Mouse (Mus musculus): ENCODE data around the gene Urad.

Urad gene

GRCm38 (mm10) chr5:147323237-147323917, 1.1 kb upstream of the Urad start:
- DNase-seq, result peak; percentile 36

- DNase-seq, result peak; percentile 8
These were observed 2.6 kb downstream of the Urad start for GRCm38 (mm10) chr5:147319653-147320052.

DNA sequence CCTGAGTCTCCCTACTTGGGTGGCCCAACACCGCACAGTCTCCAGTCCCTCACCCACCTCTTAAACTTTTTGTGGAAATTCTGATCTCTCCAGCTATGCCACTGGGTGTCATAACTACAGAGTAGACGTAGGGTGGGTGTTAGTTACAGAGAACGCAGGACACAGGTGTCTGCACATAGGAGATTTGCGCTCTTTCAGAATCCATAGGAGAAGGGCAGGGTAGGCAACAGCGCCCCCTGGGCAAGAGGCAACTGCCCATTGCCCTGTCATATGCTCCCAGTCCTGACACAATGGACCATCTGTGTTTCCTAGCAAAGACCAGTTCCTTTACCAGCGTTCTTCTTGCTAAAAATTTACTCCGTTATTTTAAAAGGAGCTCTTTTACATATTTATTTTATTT, 4.2 kb downstream of the Urad start:
- no peak for DNase-seq

GRCm38 (mm10) chr5:147317321-147317720, 4.9 kb downstream of the Urad start:
- DNase-seq, result no peak

DNA sequence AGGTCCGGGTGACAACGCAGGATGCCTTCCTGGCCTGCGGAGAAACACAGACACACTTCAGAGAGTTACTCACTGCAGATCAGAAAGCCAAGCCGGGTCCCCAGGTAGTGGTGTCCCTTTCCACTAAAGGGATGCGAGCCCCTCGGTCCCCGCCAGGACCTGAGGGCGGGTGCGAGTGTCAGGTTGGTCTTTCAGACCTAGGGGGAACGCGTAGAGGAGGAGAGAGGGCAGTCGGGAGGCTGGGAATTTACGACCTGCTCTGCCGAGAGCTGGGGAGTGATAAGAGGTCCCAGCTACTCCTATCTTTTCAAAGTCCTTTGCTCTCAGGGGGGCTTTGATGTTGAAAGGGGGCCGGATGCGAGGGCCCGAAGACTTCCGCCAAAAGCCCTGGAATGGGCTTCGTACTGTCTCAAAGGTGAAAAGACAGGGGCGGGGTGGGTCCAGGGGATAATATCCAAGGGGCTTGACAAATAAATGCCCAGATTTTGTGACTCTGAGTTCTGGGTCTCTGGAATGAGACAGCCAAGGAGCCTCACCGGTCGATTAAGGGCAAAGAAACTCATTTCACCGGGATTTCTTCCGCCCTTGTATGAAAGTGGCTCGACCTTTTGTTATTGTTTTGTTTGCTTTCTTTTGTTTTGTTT, 6.7 kb downstream of the Urad start:
- no peak for DNase-seq

- DNase-seq, result no peak
These were observed 7.4 kb downstream of the Urad start for GRCm38 (mm10) chr5:147314646-147315431.

DNA sequence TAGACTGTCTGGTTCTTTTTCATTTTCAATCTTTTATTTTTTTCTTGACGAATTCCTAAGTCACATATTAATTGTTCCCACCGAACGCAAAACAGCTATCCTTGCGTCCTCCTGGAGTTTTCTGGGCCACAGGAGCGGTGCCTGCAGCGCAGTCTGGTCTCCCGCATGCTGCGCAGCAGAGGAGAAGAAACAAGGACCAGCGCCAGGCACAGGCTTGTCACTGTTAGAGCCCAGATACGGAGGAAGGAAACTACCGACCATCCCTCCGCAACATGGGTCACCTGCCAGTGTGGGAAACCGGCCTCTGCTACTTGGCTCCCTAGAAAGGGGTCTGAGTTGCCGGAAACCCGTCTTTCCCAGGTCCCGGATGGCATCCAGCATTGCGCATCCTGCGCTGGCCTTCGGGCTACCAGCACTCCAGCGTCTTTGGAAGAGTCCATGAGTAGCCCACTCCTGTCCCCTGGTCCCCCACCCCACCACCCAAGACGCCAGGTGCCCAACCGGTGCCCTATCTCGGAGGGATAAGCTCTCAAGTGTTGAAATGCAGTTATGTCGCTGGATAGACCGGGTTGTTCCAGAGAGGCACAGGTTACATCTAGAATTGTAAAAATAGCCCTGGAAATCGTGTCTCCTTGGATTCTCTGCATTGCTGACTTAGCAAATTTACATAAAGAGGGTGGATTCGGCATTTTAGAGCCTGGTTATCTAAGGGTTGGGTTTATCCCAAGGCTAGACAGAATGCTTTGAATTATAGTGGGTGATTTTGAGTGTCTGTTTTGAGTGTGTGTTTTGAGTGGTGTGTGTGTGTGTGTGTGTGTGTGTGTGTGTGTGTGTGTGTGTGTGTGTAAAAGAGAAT, 9.2 kb downstream of the Urad start:
- no peak for DNase-seq

DNA sequence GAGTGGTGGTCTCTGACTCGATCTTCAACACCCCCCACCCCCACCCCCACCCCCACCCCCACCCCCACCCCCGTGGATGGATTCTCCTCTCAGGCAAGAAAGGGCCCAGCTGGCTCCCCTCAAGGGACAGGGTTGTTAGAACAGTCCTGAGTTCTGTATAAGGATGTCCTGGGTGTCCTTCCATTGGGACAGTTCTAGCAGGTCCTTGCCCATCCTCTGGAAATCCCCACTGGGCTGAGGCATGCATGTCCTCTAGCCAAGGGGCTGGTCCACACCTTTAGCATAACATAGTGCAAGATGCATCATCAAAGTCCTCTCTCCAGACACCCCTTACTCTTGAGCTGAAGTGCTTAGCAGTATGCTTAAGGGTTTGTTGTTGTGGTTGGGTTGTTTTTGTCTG, 12.5 kb downstream of the Urad start:
- DNase-seq, result no peak

GRCm38 (mm10) chr5:147308451-147308850, 13.8 kb downstream of the Urad start:
- DNase-seq, result no peak

DNA sequence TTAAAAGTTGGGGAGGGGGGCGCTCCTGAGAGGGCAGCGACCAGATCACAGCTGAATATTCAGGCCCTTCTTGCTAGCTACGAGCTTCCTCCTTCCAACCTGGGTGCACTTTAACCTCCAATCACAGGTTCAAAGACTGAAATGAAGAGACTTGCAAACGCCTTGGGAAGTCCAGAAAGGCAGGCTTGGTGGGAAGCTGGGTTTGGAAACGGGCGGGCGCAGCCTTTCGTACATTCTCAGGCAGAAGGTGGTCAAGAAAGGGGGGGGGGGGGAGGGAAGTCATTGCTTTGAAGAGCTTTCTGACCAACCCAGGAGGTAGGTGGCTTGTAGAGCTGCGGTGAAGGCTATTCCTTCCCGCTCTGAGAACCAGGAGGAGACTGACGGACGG, 14.8 kb downstream of the Urad start:
- no peak for DNase-seq

GRCm38 (mm10) chr5:147306638-147307397, 15.4 kb downstream of the Urad start, which contains the start of gene Cdx2:
TSS of gene Cdx2 (minus strand) at chr5:147307270.
- DNase-seq, result no peak

- DNase-seq, result no peak
These were observed 16.2 kb downstream of the Urad start for GRCm38 (mm10) chr5:147305856-147306637.

- no peak for DNase-seq
These were observed 17.1 kb downstream of the Urad start for GRCm38 (mm10) chr5:147305166-147305565.

GRCm38 (mm10) chr5:147304276-147305155, 17.7 kb downstream of the Urad start:
- no peak for DNase-seq

- no peak for DNase-seq
These were observed 19.4 kb downstream of the Urad start for GRCm38 (mm10) chr5:147302746-147303400.

GRCm38 (mm10) chr5:147302141-147302540, 20.1 kb downstream of the Urad start:
- DNase-seq, result no peak

GRCm38 (mm10) chr5:147301781-147302070, 20.5 kb downstream of the Urad start:
- no peak for DNase-seq

GRCm38 (mm10) chr5:147300917-147301780, 21.1 kb downstream of the Urad start:
- DNase-seq, result no peak

- DNase-seq, result no peak
These were observed 22.3 kb downstream of the Urad start for GRCm38 (mm10) chr5:147300001-147300363.

Data from cerebellum, adult 11 months (tissue).